Mouse (Mus musculus) MN1 (cell line): Measurements from ENCODE around the gene D5Ertd577e.
"Not testable (repeated sequence)": the region's sequence is repeated elsewhere in the genome, so short reads cannot be mapped to it uniquely, and the experiment has no call there.

Experiments used
- DNase-seq: peaks from one replicate; pipeline ENCODE4 v3.0.0-alpha.2; 2016; ENCODE audit warnings: low spot score

Gene D5Ertd577e

GRCm38 (mm10) chr5:95456506-95456905 is at the start of gene D5Ertd577e:
D5Ertd577e (plus strand) TSS chr5:95456806.
- DNase-seq = not testable (repeated sequence)

- not testable (repeated sequence) for DNase-seq
Measured at GRCm38 (mm10) chr5:95510458-95510857, 53.9 kb downstream of the D5Ertd577e start, which contains the start of gene Gm3286. Gm3286 (plus strand) TSS chr5:95510758.
